Mouse (Mus musculus) small intestine, adult 2 months (tissue): ENCODE data around the gene Eef1a1. TPM values are rescaled to one million over a fixed set of nuclear protein-coding genes. Genes with fewer than 3 reads are reported as not detected.

Source experiments
- H3K27ac ChIP-seq: fragments of 200-500 bp; 2 replicates; pipeline ENCODE4 v1.5.1; 2012; ENCODE audit warnings: low read depth, low read length, control low read depth, inconsistent platforms; ENCODE audit not compliant: insufficient read depth
- H3K27me3 ChIP-seq: fragments of 200-500 bp; 2 replicates; pipeline ENCODE4 v1.6.1; 2012; ENCODE audit warnings: mild to moderate bottlenecking, moderate library complexity, low read length, inconsistent platforms; ENCODE audit not compliant: control insufficient read depth, insufficient read depth
- H3K36me3 ChIP-seq: fragments of 200-500 bp; 2 replicates; pipeline ENCODE4 v1.6.1; 2012; ENCODE audit warnings: mild to moderate bottlenecking, low read length, control low read depth, inconsistent platforms; ENCODE audit not compliant: control insufficient read depth, insufficient read depth
- H3K4me1 ChIP-seq: fragments of 200-500 bp; 2 replicates; pipeline ENCODE4 v1.6.1; 2012; ENCODE audit warnings: low read length, inconsistent platforms, mixed read lengths; ENCODE audit not compliant: control insufficient read depth, insufficient read depth, insufficient read length
- H3K4me3 ChIP-seq: fragments of 200-500 bp; 2 replicates; pipeline ENCODE4 v1.5.1; 2012; ENCODE audit warnings: low read depth, mild to moderate bottlenecking, control low read depth, inconsistent platforms, low read length, moderate library complexity
- CTCF ChIP-seq: fragments of 200-500 bp; IDR thresholded peaks from 2 replicates; pipeline ENCODE4 v1.5.1; 2012; ENCODE audit warnings: low read depth, mild to moderate bottlenecking, control low read depth, inconsistent platforms, low read length, moderate library complexity, mixed read lengths; ENCODE audit not compliant: insufficient replicate concordance, insufficient read length; ENCODE audit errors: extremely low read depth
- POLR2A ChIP-seq: fragments of 200-500 bp; IDR thresholded peaks from 2 replicates; pipeline ENCODE4 v1.6.1; 2012; ENCODE audit warnings: low read depth, mild to moderate bottlenecking, control low read depth, inconsistent platforms, low read length, moderate library complexity
- WGBS: fragments of 180-500 bp; shearing (Covaris S2); methylation state at CpG from one replicate; pipeline ENCODE4 v1.1.7; 2018; 5-methylcytosine and 5-hydroxymethylcytosine counted together
- polyA plus RNA-seq: library from polyadenylated mRNA; depleted of rRNA; stranded (reverse); fragments of >200 nt; gene quantifications from 2 replicates; pipeline ENCODE4 v1.2.3, GENCODE M21; 2012

The Eef1a1 gene
- polyA plus RNA-seq, 1 experiment = 1,625 TPM

DNA sequence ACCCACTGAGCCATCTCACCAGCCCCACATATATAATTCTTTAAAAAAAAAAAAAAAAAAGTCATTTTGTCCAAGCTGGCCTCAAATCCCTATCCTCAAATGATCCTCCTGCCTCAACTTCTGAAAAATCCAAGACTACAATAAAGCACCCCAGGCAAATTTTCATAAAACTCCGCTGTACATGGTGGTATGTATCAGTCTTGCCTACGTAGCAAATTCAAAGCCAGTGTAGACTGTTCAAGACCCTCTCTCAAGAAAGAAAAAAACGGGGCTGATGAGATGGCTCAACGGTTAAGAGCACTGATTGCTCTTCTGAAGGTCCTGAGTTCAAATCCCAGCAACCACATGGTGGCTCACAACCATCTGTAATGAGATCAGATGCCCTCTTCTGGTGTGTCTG, 13.1 kb downstream of the Eef1a1 start:
- WGBS = 78% methylated on average over 4 of the region's 4 CpGs

DNA sequence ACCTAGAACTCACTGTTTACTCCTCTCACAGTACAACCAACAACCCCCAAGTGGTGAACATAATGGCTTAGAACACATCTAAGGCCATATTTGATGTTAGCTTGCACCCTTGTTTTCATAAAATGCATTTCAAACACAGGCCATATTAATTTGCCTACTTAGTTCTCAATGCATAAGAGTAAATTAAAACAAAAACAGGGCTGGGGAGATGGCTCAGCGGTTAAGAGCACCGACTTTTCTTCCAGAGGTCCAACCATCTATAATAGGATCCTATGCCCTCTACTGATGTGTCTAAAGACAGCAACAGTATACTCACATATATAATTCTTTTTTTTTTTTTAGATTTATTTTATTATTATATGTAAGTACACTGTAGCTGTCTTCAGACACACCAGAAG, 13.6 kb downstream of the Eef1a1 start:
- no peak overlapping the region for H3K27ac ChIP-seq
- H3K4me3 ChIP-seq = no peak overlapping the region
- WGBS = 84% methylated on average over 2 of the region's 2 CpGs
- no peaks in the 10 kb centered on the region for H3K4me1 ChIP-seq
- H3K27me3 ChIP-seq = no peaks in the 10 kb centered on the region
- TF ChIP-seq POLR2A = no peak
- H3K36me3 ChIP-seq = peaks cover 48% of the 10 kb centered on the region

More for the DNA sequence above, 13.1 kb downstream of the Eef1a1 start:
- Histone ChIP-seq H3K4me1 (no peaks in the 10 kb centered on the region), H3K27me3 (no peaks in the 10 kb centered on the region), H3K4me3 (no peak overlapping the region), H3K36me3 (peaks cover 47% of the 10 kb centered on the region), H3K27ac (no peak overlapping the region)
- TF ChIP-seq CTCF (no peak), POLR2A (no peak)

DNA sequence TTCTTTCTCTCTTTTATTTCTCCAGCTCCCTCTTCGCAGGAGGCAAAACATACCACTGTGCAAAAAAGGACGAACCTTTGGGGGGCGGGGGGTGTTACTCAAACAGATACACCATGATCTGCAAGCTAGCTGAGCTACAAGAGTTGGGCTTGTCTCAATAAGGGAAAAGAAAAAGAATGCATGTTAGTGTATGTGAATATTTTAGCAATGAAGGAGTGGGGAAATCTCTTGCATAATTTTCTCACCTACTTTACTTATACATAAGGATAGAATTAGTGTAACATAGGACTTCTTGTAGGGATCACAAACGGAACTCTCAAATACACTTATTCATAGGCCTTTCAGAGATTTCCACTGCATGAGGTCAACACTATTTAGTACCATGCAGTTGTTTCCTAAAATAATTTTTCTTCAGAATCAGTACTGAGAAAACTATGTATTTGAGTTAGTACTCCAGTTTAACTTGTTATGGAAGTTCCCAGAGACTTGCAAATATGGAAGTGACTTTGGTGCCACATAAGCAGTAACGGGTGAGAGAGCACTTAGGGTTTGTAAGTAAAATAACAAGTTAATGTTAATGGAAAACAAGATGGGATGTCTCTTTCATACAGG, 14.1 kb downstream of the Eef1a1 start:
- WGBS = 79% methylated on average over 5 of the region's 5 CpGs
- H3K36me3 ChIP-seq = peaks cover 48% of the 10 kb centered on the region
- H3K27ac ChIP-seq = no peak overlapping the region
- H3K4me3 ChIP-seq = no peak overlapping the region
- no peaks in the 10 kb centered on the region for H3K27me3 ChIP-seq
- H3K4me1 ChIP-seq = no peaks in the 10 kb centered on the region
- TF ChIP-seq POLR2A (no peak), CTCF (no peak)

DNA sequence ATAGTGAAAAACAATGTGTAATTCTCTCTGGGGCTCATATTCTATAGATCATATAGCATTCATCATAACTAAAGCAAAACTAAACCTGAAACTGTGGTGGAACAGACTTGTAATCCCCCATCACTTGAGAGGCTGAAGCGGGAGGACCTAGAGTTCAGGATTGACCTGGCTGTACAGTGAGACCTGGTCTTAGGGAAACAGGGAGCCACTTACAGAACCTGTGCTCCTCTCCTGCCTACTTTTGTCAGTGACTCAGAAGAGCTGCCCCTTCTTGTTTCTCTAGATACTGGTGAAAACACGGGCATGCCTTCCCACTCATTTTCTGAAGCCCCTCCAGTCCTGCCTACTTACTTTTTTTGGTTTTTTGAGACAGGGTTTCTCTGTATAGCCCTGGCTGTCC, 14.7 kb downstream of the Eef1a1 start:
- Histone ChIP-seq H3K36me3 (peaks cover 43% of the 10 kb centered on the region), H3K4me1 (no peaks in the 10 kb centered on the region), H3K27ac (no peak overlapping the region), H3K4me3 (no peak overlapping the region), H3K27me3 (no peaks in the 10 kb centered on the region)
- WGBS = 72% methylated on average over 2 of the region's 2 CpGs
- no peak for TF ChIP-seq POLR2A
- no peak for TF ChIP-seq CTCF

DNA sequence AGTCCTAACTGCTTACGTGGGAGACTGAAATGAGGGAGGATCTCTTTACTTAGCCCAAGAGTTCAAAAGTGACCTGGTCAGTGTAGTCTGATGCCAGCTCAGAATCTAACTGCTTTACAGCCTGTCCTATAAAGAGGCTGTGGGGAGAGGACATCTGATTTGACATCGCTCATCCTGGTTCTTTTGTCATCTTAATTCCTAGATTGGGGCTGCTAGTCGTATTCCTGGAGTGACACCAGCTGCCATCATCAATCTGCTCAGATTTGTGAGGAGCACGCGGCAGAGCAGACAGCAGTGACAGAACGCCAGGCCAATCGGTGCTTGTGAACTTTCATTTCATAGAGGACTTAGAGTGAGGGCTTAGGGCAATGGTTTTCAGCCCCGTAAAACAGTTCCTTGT, 15.4 kb downstream of the Eef1a1 start:
- Histone ChIP-seq H3K4me1 (no peaks in the 10 kb centered on the region), H3K4me3 (no peak overlapping the region), H3K27ac (no peak overlapping the region), H3K36me3 (peaks cover 44% of the 10 kb centered on the region), H3K27me3 (no peaks in the 10 kb centered on the region)
- TF ChIP-seq CTCF = no peak
- TF ChIP-seq POLR2A = no peak
- 84% methylated on average over 8 of the region's 8 CpGs for WGBS

DNA sequence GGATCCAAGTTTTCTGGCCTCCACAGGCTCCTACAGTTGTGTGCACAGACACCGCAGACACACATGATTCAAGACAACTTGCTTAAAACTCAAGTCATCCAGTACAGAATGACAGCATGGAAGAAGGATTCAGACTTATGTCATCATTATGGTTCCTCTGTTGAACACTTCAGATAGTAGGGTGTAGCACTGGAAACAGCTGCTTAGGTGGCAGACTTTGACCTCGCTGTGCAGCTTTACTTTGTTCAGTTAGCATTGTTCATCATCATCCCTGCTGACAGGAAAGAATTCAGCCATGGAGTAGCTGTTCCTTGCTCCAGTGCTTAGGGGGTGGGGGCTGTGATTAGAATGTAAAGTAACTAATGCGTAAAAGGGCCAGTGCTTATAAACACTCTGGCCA, 23.2 kb downstream of the Eef1a1 start:
- peaks cover 47% of the 10 kb centered on the region for H3K36me3 ChIP-seq
- 85% methylated on average over 3 of the region's 3 CpGs for WGBS
- no peaks in the 10 kb centered on the region for H3K4me1 ChIP-seq
- TF ChIP-seq POLR2A (no peak), CTCF (no peak)
- no peak overlapping the region for H3K4me3 ChIP-seq
- no peak overlapping the region for H3K27ac ChIP-seq
- no peaks in the 10 kb centered on the region for H3K27me3 ChIP-seq

DNA sequence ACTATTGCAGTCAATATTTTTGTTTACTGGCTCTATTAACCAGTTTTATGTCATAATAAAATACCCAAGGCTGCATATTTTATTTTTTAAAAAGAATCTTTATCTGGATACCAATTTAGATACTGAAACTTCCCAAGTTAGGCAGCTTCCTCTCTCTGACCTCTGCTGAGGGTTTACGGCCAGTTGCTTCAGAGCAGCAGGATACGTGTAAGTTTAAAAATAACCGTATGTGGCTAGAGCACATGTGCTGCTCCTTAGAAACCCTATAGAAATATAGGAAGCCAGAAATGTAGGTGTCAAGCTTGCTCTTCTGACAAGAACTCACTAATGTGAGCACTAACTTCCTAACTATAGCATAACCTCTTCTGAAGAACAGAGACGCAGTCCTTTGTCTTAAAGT, 25.6 kb downstream of the Eef1a1 start:
- H3K27me3 ChIP-seq = no peaks in the 10 kb centered on the region
- H3K27ac ChIP-seq = no peak overlapping the region
- TF ChIP-seq CTCF (no peak), POLR2A (no peak)
- H3K4me1 ChIP-seq = no peaks in the 10 kb centered on the region
- H3K36me3 ChIP-seq = peaks cover 50% of the 10 kb centered on the region
- H3K4me3 ChIP-seq = no peak overlapping the region
- 87% methylated on average over 4 of the region's 4 CpGs for WGBS

DNA sequence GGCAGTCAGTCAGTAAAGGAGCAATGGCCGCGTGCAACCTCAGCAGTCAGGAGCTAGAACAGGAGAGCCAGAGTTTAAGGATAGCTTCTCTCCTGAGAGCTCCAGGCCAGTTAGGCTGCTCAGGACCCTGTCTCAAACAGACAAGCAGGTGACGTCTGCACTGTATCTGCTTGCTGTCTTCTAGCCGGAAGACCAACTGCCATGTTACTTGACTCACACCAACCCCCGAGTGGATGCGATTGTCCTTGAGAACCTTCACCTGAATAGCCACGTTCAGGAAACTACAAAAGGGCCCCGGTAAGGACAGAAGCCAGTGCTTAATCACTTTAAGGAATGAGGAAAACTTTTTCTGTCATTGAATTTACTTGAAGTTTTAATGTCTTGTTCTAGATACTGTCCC, 31.9 kb downstream of the Eef1a1 start:
- H3K36me3 ChIP-seq = peaks cover 54% of the 10 kb centered on the region
- no peaks in the 10 kb centered on the region for H3K4me1 ChIP-seq
- no peaks in the 10 kb centered on the region for H3K27me3 ChIP-seq
- no peak overlapping the region for H3K27ac ChIP-seq
- H3K4me3 ChIP-seq = no peak overlapping the region
- WGBS = 88% methylated on average over 8 of the region's 8 CpGs
- TF ChIP-seq POLR2A (no peak), CTCF (no peak)
